Comparison of ENCODE assay signal across 24 mouse cellular contexts in genomic region chr9:113387356-113387755, GRCm38 (mm10).
DNase-seq lines count a peak whose midpoint lies in the region; ATAC-seq and TF ChIP-seq lines count a peak whose summit lies in the region.
"Had no signal": no experiment of that assay in that cellular context is flagged by ENCODE, and none has a peak within 500 bp of the region (broad histone marks: within the 10 kb centered on the region; RNA-seq: fewer than 3 reads in every experiment).

No protein-coding gene starts in this region.

- 58% methylated on average over 12 of the region's 12 CpGs for WGBS in heart, embryonic 10.5 days
- WGBS in heart, postnatal 0 days = 35% methylated on average over 12 of the region's 12 CpGs
- 56% methylated on average over 12 of the region's 12 CpGs for WGBS in midbrain, postnatal 0 days

- ATAC-seq in heart, postnatal 0 days (ENCODE audit: insufficient read depth, low read depth) = peak; percentile 71
- no peak for ATAC-seq in midbrain, postnatal 0 days (ENCODE audit: low FRiP score)
- ATAC-seq: inflammation-experienced regulatory T-cells, adult 6 months; liver, postnatal 0 days; lung, postnatal 0 days had no signal

- TF ChIP-seq EP300 in heart, postnatal 0 days (IDR thresholded peaks at IDR 0.05; ENCODE audit: low read depth) = no peak

- TF ChIP-seq CTCF in heart, postnatal 0 days (IDR thresholded peaks at IDR 0.05; ENCODE audit: low read depth) = no peak
- no peak for TF ChIP-seq CTCF in midbrain, postnatal 0 days (IDR thresholded peaks at IDR 0.05)

- H3K27ac ChIP-seq in heart, embryonic 10.5 days = peak overlapping the region; percentile 67; the same call in 1 of the 2 replicates
- 0 out of 2 replicates have a peak overlapping the region, but pooled peaks have one; percentile 20 for H3K27ac ChIP-seq in heart, postnatal 0 days (ENCODE audit: low read depth)
- 0 out of 2 replicates have a peak overlapping the region, but pooled peaks have one; percentile 32 for H3K27ac ChIP-seq in midbrain, postnatal 0 days (ENCODE audit: low read depth, low read length)
- H3K27ac ChIP-seq: embryonic facial prominence, embryonic 10.5 days; hindbrain, embryonic 14.5 days; limb, embryonic 12.5 days; macrophage; neural tube, embryonic 13.5 days had no signal

- H3K27me3 ChIP-seq in heart, embryonic 10.5 days (ENCODE audit: insufficient read depth, poor library complexity, severe bottlenecking) = no peaks in the 10 kb centered on the region
- H3K27me3 ChIP-seq in heart, postnatal 0 days (ENCODE audit: control insufficient read depth, insufficient read depth, low read length) = no peaks in the 10 kb centered on the region
- H3K27me3 ChIP-seq in midbrain, postnatal 0 days (ENCODE audit: insufficient read depth, low read length) = no peaks in the 10 kb centered on the region
- H3K27me3 ChIP-seq: limb, embryonic 12.5 days; neural tube, embryonic 13.5 days had no signal

- H3K9me3 ChIP-seq in heart, embryonic 10.5 days = no peaks in the 10 kb centered on the region
- H3K9me3 ChIP-seq in heart, postnatal 0 days (replicated peaks; ENCODE audit: control insufficient read depth, low read length) = no peaks in the 10 kb centered on the region
- no peaks in the 10 kb centered on the region for H3K9me3 ChIP-seq in midbrain, postnatal 0 days (ENCODE audit: low read length)
- H3K9me3 ChIP-seq: limb, embryonic 12.5 days; neural tube, embryonic 13.5 days had no signal

- no peak overlapping the region for H3K4me3 ChIP-seq in heart, embryonic 10.5 days
- H3K4me3 ChIP-seq in heart, postnatal 0 days (ENCODE audit: low read depth, low read length) = no peak overlapping the region
- no peak overlapping the region for H3K4me3 ChIP-seq in midbrain, postnatal 0 days (ENCODE audit: low read depth, low read length)
- H3K4me3 ChIP-seq: embryonic facial prominence, embryonic 10.5 days; limb, embryonic 12.5 days; myocyte; neural tube, embryonic 13.5 days had no signal

- no peak for DNase-seq in heart, embryonic 10.5 days (ENCODE audit: low spot score)
- no peak for DNase-seq in heart, postnatal 36 days
- DNase-seq in heart, postnatal 0 days (ENCODE audit: low spot score) = peak; percentile 61
- DNase-seq in heart, postnatal 14 days = no peak
- DNase-seq in brain, embryonic 18.5 days (ENCODE audit: low read depth, low spot score) = peak; percentile 36
- DNase-seq in midbrain, postnatal 0 days (ENCODE audit: low spot score) = no peak
- DNase-seq in gastrocnemius, postnatal 10 days = no peak
- DNase-seq: adrenal gland, postnatal 10 days; cerebellum, adult 11 months; cerebellum, postnatal 10 days; gastrocnemius, postnatal 25 days; kidney, adult 18-20 months; kidney, postnatal 4 days; liver, postnatal 0 days; thymus, postnatal 25 days had no signal

- H3K4me1 ChIP-seq in heart, embryonic 10.5 days = peaks cover 22% of the 10 kb centered on the region; the same call in 1 of the 2 replicates
- peaks cover 7% of the 10 kb centered on the region for H3K4me1 ChIP-seq in heart, postnatal 0 days (ENCODE audit: control insufficient read depth, insufficient read depth)
- peaks cover 2% of the 10 kb centered on the region; the same call in 1 of the 2 replicates for H3K4me1 ChIP-seq in midbrain, postnatal 0 days (ENCODE audit: insufficient read depth, low read length)

- intact Hi-C loops in heart, postnatal 36 days (cut with DNase I) = no loop called here
- intact Hi-C loops in heart, postnatal 14 days (cut with DNase I) = no loop called here

- H3K36me3 ChIP-seq in heart, embryonic 10.5 days = no peaks in the 10 kb centered on the region
- H3K36me3 ChIP-seq in heart, postnatal 0 days (replicated peaks; ENCODE audit: control insufficient read depth, insufficient read depth, low read length) = no peaks in the 10 kb centered on the region
- no peaks in the 10 kb centered on the region for H3K36me3 ChIP-seq in midbrain, postnatal 0 days (ENCODE audit: insufficient read depth, low read length)
- H3K36me3 ChIP-seq: embryonic facial prominence, embryonic 10.5 days; limb, embryonic 12.5 days; neural tube, embryonic 13.5 days had no signal

- H3K4me2 ChIP-seq in heart, postnatal 0 days (ENCODE audit: low read depth, low read length) = peak overlapping the region; percentile 17
- H3K4me2 ChIP-seq in midbrain, postnatal 0 days (ENCODE audit: low read depth, low read length, poor library complexity, severe bottlenecking) = no peak overlapping the region
- H3K4me2 ChIP-seq: hindbrain, embryonic 14.5 days; limb, embryonic 12.5 days; liver, embryonic 11.5 days; neural tube, embryonic 13.5 days had no signal

- no peak overlapping the region for H3K9ac ChIP-seq in heart, postnatal 0 days (replicated peaks; ENCODE audit: low read depth, low read length)
- H3K9ac ChIP-seq in midbrain, postnatal 0 days (replicated peaks; ENCODE audit: low read length, poor library complexity, severe bottlenecking) = no peak overlapping the region
- H3K9ac ChIP-seq: hindbrain, embryonic 14.5 days; limb, embryonic 12.5 days; liver, postnatal 0 days; neural tube, embryonic 13.5 days had no signal

Comparison
In these comparisons a context has a peak if more than half of its experiments do, and no peak if none do; other contexts are left out.
1. DNase-seq: peak in heart, postnatal 0 days (single experiment) and brain, embryonic 18.5 days (single experiment); none in heart, embryonic 10.5 days (single experiment), heart, postnatal 36 days (0 of 2), heart, postnatal 14 days (0 of 2), midbrain, postnatal 0 days (single experiment) and gastrocnemius, postnatal 10 days (single experiment).
2. Peak in every context shown above with its lines, with median percentiles within 50 percentile points of each other: H3K27ac ChIP-seq.